Mouse (Mus musculus): ENCODE measurements at regions not wholly inside any gene's neighbourhood (a gene's known extent, or its start where the extent isn't known, plus 50 kb on each side); places are given as distances from the start of the nearest gene placed in this dataset.

- DNase-seq (ENCODE audit: low spot score) = no peak
Measured at GRCm38 (mm10) chr1:142838663-142839062, 801.8 kb upstream of the B3galt2 start.

- DNase-seq (ENCODE audit: low spot score) = no peak
Measured at GRCm38 (mm10) chr1:142867024-142867700, 773.3 kb upstream of the B3galt2 start.

- DNase-seq (ENCODE audit: low spot score) = no peak
Measured at GRCm38 (mm10) chr1:142891842-142892241, 748.6 kb upstream of the B3galt2 start.

GRCm38 (mm10) chr1:142893156-142893555 lies 747.3 kb upstream of the B3galt2 start:
- DNase-seq (ENCODE audit: low spot score) = no peak

DNA sequence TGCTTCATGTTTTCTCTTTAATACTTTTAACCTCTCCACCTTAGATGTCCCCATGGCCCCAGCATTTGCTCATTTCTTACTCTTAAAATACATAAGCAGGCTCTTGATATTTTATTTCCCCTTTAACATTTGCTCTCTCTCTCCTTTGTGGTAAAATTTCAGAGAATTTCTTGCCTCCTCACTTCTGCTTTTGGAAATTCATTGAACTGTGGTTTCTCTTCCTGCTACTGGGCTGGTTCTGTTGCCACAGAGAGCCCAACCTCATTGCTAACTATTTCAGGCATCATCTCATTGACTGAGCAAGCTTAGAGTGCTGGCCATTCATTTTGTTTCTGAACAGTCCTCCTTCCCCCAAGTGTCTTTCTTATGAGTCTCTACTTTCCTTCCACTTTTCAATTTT lies 746.3 kb upstream of the B3galt2 start:
- DNase-seq (ENCODE audit: low spot score) = no peak

- DNase-seq (ENCODE audit: low spot score) = no peak
Measured at GRCm38 (mm10) chr1:142895081-142895480, 745.4 kb upstream of the B3galt2 start.

GRCm38 (mm10) chr1:142909907-142910306 lies 730.6 kb upstream of the B3galt2 start:
- DNase-seq (ENCODE audit: low spot score) = no peak

GRCm38 (mm10) chr1:142956686-142957085 lies 683.8 kb upstream of the B3galt2 start:
- DNase-seq (ENCODE audit: low spot score) = no peak

- no peak for DNase-seq (ENCODE audit: low spot score)
Measured at GRCm38 (mm10) chr1:142971475-142971874, 669.0 kb upstream of the B3galt2 start.

- no peak for DNase-seq (ENCODE audit: low spot score)
Measured at GRCm38 (mm10) chr1:142973387-142973786, 667.1 kb upstream of the B3galt2 start.

DNA sequence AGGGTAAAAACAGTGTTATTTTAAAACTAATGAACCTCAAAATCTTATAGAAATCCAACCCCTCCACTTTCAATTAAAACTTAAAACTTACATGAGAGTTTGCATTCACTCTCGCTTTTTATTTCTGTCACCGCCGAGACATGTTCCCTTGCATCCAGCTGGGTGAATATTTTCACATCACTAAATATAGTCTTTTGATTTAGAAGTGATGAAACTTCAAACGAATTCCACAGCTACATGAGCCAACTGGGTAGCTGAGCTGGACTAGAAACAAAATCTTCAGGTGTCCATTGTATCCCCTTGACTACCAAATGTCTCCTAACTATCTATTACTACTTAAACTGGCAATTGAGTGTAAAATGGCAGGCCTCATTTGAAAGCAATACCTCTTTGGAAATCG lies 657.5 kb upstream of the B3galt2 start:
- no peak for DNase-seq (ENCODE audit: low spot score)

DNA sequence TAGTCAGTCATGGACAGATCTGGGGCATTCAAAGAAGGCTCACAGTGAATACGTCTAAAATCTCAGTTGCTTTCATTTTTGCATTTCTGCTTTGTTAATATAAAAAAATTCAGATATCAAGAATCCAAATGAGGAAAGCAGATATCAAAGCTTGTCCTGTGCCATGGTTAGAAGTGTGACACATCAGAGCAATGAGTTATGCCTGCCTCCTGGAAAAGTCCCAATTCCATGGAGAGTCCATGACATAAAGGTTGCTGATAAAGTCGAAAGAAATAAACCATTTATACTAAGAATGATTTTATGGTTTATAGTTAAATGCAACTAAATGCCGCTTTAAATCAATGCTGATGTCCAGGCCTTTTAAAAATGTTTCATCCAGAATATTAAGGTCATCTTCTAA lies 656.8 kb upstream of the B3galt2 start:
- DNase-seq (ENCODE audit: low spot score) = no peak

- peak; percentile 51 for DNase-seq (ENCODE audit: low spot score)
Measured at GRCm38 (mm10) chr1:142985516-142985915, 654.9 kb upstream of the B3galt2 start.

DNA sequence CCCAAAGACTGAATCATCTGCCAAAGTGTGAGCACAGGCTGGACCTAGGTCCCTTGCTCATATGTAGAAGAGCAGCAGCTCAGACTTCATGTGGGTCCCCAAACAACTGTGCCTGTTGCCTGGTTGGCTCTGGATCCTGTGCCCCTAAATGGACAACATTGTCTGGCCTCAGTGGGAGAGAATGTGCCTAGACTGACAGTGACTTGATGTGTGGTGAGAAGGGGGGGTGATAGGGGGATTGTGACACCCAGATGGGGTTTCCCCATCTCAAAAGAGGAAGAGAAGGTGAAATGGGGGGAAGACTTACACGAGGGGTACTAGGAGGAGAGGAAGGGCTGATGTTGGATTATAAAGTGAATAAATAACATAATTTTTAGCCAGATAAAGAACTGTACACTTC lies 640.2 kb upstream of the B3galt2 start:
- DNase-seq (ENCODE audit: low spot score) = no peak

GRCm38 (mm10) chr1:143001112-143001511 lies 639.4 kb upstream of the B3galt2 start:
- no peak for DNase-seq (ENCODE audit: low spot score)

- DNase-seq (ENCODE audit: low spot score) = no peak
Measured at GRCm38 (mm10) chr1:143006045-143006444, 634.4 kb upstream of the B3galt2 start.

DNA sequence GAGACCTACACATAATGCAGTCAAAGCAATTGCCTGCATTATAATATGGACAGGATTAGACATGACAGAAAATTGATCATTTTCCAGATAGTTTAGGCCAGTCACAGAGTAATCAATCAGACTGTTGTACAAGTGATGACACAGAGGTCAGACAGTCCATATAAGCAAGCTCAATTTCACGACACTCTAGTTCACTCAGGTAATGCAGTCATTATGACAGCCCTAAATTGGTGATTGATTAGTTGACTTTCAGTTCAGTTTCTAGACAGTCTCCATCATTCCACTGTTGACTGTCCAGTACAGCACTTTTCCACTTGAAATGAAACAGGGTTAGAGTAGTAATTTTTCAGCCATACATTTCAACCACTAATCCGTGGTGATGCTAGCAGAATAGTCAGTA lies 620.5 kb upstream of the B3galt2 start:
- no peak for DNase-seq (ENCODE audit: low spot score)

DNA sequence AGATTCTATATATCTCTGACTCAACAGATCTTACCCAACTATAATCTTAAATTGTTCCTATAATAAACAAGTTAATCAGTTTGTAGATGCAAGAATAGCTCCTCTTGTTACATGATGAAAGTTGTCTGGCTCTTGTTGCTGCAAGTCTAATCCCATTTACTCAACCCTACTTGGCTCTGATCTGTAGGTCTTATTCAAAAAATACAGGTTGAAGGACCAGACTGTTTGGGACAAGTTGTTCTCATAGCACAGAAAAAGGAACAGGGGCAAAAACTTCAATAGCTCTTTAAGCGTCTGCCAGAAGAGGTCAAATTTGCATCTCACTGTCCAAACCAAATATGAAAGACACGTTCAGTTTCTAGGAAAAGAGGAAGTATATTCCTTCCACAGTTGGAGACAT lies 587.3 kb upstream of the B3galt2 start:
- DNase-seq (ENCODE audit: low spot score) = no peak

- DNase-seq (ENCODE audit: low spot score) = no peak
Measured at GRCm38 (mm10) chr1:143053599-143053998, 586.9 kb upstream of the B3galt2 start.

- no peak for DNase-seq (ENCODE audit: low spot score)
Measured at GRCm38 (mm10) chr1:143054451-143055024, 585.9 kb upstream of the B3galt2 start.

GRCm38 (mm10) chr1:143060698-143061576 lies 579.5 kb upstream of the B3galt2 start:
- DNase-seq (ENCODE audit: low spot score) = no peak

- no peak for DNase-seq (ENCODE audit: low spot score)
Measured at GRCm38 (mm10) chr1:143065493-143065892, 575.0 kb upstream of the B3galt2 start.

- DNase-seq (ENCODE audit: low spot score) = no peak
Measured at GRCm38 (mm10) chr1:143071781-143072382, 568.6 kb upstream of the B3galt2 start.
